Mouse (Mus musculus): ENCODE results near the gene Ccdc194. TPM values are rescaled to one million over a fixed set of nuclear protein-coding genes. Genes with fewer than 3 reads are reported as not detected.

Ccdc194 gene
- total RNA-seq, 4 experiments from 2014 or later = not detected

GRCm38 (mm10) chr8:71511644-71512043, 13.9 kb downstream of the Ccdc194 start, which contains the start of gene Plvap:
Gene Plvap (minus strand): TSS chr8:71511752.
- DNase-seq (ENCODE audit: low spot score in 2 of 2) = no peak

DNA sequence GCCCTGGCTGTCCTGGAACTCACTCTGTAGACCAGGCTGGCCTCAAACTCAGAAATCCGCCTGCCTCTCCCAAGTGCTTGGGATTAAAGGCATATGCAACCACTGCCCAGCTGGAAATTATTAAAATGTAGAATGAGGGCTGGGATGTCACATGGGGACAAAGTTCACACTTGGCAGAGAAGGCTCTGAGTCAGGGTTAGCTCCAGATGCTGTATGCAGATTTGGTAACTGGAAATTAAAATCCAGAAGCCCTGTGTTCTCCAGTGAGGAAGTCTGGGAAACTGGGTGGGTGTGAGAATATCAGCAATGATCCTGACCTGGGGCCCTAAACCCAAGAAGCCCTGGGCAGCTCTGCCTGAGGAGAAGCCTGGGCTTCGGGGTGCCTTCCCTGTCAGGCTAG, 16.2 kb downstream of the Ccdc194 start:
- DNase-seq (ENCODE audit: low spot score in 2 of 2) = no peak

DNA sequence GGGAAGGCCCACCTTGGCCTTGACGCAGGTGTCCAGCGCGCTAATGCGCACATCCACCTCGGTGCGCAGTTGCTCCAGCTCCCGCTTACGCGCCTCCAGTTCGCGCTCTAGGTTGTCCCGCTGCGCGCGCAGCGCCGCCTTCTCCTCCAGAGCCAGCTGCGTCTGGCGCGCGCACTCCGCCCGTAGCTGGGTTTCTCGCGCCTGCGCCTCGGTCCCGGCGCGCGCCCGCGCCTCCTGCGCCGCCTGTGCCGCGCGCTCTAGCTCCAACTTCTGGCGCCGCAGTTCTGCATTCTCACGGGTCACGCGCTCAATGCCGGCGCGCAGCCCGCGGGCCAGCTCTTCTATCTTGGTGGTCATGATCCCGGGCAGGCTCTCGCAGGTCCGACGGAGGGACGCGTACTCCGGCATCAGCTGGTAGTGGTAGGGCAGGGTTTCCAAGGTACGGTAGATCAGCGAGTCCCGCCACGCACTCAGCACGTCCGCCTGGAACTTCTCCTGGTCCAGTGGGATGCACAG, 17.9 kb downstream of the Ccdc194 start:
- DNase-seq (ENCODE audit: low spot score in 2 of 2) = peak; percentile 62 to 75

- DNase-seq (ENCODE audit: low spot score in 2 of 2) = no peak
Observed at GRCm38 (mm10) chr8:71505979-71506378, 19.5 kb downstream of the Ccdc194 start.

DNA sequence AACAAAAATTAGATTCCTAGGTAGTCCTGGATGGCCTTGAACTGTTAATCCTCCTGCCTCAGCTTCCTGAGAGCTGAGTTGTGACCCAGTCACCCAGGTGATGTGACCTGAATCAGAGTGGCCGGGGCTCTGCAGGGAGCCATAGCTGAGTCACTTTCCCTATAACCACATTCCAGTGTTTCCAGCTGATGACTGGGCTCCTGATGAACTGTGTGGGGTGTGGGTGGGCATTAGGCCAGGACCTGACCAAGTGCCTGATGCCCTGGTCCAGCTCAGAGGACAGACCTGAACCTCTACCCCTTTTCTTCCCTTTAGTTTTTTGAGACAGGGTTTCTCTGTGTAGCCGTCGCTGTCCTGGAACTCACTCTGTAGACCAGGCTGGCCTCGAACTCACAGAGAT, 20.2 kb downstream of the Ccdc194 start:
- no peak for DNase-seq (ENCODE audit: low spot score in 2 of 2)

GRCm38 (mm10) chr8:71504349-71504748, 21.2 kb downstream of the Ccdc194 start:
- no peak for DNase-seq (ENCODE audit: low spot score in 2 of 2)

DNA sequence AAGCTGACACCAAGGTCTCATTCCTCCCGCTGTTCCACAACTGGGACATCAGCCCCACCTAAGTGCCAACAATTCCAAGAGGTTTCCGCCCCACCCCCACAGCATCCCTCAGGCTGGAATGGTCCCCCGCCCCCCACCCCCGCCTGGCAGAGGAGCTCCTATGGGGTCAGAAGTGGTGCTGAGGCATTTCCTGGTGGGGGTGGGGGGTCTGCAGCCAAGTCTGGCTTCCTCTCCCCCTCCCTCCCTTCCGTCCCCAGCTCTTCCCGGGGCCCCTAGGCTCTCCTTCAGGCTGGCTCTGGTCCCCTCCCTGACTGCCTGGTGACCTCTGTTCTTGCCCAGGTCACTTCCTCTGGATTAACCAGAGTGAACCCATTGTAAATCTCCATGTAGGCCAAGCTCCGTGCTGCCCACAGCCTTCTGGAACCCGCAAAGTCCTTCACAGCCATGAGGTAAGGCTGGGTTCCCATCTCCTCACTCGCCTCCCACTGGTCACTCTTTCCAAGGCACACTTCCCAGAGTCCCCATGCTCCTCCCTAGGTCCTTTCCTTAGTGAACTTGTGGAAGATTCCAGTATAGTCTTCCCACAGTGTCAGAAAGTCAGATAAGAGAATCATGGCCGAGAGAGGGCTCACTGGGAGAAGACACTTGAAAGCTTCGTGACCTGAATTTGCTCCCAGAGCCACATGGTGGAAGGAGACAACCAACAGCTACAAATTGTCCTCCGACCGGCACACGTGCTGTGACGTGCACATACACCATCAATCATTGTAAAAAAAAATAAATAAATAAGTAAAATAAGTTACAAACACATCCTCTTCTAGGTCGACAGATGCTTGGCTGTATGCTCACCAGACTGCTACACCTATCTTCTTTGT, 26.5 kb downstream of the Ccdc194 start:
- DNase-seq (ENCODE audit: low spot score in 2 of 2) = no peak

GRCm38 (mm10) chr8:71497881-71498501, 27.5 kb downstream of the Ccdc194 start:
- DNase-seq (ENCODE audit: low spot score in 2 of 2) = no peak

- DNase-seq (ENCODE audit: low spot score in 2 of 2) = no peak
Observed at GRCm38 (mm10) chr8:71497077-71497645, 28.4 kb downstream of the Ccdc194 start.

DNA sequence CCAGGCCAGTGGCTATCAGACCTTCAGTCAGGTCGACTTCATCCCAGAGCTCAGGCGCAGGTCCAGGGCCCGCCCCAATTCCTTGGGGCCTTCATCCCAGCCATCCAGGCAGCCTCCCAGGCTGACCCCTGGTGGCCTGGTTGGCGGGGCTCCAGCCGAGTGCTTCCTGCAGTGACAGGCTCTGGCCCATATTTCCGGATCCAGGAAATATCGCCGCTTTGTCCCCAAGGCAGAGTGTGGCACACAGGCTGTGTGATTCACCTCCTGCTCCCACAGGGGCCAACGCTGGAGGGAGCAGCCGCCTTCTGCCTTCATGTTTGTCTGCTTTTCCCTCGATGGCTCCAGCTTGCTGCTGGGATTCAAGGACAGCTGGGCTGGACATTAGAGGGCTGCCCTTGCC, 29.0 kb downstream of the Ccdc194 start:
- no peak for DNase-seq (ENCODE audit: low spot score in 2 of 2)

- DNase-seq (ENCODE audit: low spot score in 2 of 2) = no peak
Observed at GRCm38 (mm10) chr8:71495811-71496210, 29.7 kb downstream of the Ccdc194 start.

DNA sequence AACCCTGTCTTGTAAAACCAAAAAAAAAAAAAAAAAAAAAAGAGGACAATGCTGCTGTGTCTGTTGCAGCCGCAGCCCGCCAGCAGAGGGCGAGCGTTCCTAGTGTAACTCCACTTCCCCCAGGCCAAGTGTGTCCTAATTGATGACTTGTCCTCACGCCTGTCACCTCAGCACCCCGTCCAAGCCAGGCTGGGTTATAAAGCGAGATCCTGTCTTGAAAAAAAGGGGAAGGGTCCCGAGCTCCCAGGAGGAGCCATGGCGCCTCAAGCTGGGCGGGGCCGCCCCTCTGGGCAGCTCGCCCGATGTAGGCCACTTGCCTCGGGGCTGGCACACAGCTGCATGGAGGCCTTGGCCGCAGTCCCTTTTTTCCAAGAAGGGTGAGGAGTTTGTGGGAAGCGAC, 30.5 kb downstream of the Ccdc194 start:
- DNase-seq (ENCODE audit: low spot score in 2 of 2) = peak in 1 of 2 experiments; percentile 73

DNA sequence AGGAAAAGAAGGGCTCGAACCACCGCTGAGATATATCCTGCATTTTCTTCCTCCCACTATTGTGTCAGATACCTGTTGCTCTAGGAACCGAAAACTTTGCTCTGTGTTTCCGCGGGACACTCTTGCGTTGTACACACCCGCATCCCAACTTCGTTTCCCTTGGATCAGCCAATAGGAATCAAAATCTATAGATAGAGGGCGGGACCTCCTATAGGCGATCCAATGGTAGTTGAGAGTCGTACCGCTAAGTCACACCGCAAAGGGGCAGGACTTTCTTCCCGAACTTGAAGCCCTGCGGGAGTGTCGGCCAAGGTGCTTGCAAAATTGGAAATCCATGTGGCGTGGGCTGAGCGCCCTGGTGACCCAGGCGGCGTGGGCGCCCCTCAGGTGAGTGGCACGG, 37.1 kb downstream of the Ccdc194 start:
- DNase-seq (ENCODE audit: low spot score in 2 of 2) = peak; percentile 81 to 90

GRCm38 (mm10) chr8:71487691-71488445, 37.6 kb downstream of the Ccdc194 start, which contains the start of gene Gtpbp3:
Gene Gtpbp3 (plus strand): TSS chr8:71488103.
- DNase-seq (ENCODE audit: low spot score in 2 of 2) = peak in 1 of 2 experiments; percentile 65

DNA sequence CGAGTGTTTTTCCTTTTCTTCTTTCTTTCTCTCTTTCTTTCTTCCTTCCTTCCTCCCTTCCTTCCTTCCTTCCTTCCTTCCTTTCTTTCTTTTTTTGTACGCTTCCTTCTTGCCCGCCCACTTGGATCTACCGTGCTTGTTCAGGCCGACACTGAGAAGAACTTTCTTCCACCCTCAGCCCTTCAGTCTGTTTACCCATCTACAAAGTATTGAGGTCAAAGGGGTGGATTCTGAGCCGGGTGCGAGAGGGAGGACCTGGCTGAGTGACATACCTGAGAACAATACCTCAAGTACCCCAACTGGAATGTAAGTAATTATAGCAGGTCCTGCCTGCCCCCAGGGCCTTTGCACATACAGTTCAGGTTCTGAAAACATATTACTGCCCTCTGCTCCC, 39.4 kb downstream of the Ccdc194 start:
- no peak for DNase-seq (ENCODE audit: low spot score in 2 of 2)

- peak; percentile 83 to 84 for DNase-seq (ENCODE audit: low spot score in 2 of 2)
Observed at GRCm38 (mm10) chr8:71485142-71486135, 40.1 kb downstream of the Ccdc194 start, which contains the start of gene Ano8. Gene Ano8 (minus strand): TSS chr8:71485963.

DNA sequence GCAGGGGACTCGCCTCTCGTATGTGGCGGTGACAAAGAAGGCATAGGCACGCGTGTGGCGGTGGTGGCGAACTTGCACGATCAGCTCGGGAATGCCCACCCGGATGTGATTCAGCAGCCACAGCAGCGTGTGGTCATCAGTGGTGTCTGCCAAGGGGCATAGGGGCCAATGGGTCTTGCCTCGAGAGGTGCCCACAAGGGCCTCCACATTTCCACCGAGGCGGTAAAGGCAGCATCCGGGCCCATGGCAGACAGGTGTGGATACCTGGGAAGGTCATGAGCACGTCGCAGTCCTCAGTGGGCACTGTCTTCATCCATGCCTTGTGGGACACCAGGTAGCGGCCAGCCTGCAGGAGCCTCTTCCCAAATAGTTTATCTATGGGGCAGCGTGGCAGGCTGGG, 40.8 kb downstream of the Ccdc194 start:
- no peak for DNase-seq (ENCODE audit: low spot score in 2 of 2)

DNA sequence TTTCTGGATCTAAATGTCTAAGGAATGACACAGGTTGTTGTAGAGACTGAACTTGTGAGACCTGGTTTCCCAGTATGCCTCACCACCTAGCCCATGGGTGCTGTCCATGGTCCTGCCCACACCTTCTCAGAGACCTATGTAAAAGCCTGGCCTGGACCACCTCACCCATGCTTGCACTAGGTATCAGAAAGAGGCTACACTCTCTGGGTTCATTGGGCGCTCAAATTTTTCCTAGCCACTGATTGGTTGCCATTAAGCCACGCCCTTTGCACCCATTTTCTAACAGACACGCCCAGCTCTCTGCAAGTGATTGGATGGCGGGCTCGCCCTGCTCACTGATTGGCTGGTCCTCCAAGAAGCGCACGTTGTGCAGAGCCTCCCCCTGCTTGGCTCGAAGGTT, 41.6 kb downstream of the Ccdc194 start:
- DNase-seq (ENCODE audit: low spot score in 2 of 2) = no peak

GRCm38 (mm10) chr8:71478943-71479342, 46.6 kb downstream of the Ccdc194 start:
- no peak for DNase-seq (ENCODE audit: low spot score in 2 of 2)
